Mouse (Mus musculus): ENCODE data around the gene Cks2. TPM values are rescaled to one million over a fixed set of nuclear protein-coding genes. Genes with fewer than 3 reads are reported as not detected.

The Cks2 gene
- polyA plus RNA-seq, 1 experiment, result 36.5 TPM

- Histone ChIP-seq H3K36me3 (ENCODE audit: control insufficient read depth, insufficient read depth, low read length) (0 out of 2 replicates have a peak, but pooled peaks cover 1% of the 10 kb centered on the region), H3K4me1 (ENCODE audit: control insufficient read depth, insufficient read depth, low read length) (no peaks in the 10 kb centered on the region), H3K27me3 (replicated peaks; ENCODE audit: control insufficient read depth, insufficient read depth, low read length) (no peaks in the 10 kb centered on the region), H3K4me3 (ENCODE audit: insufficient read depth, low read depth, low read length) (no peak overlapping the region), H3K27ac (ENCODE audit: insufficient read depth, low read depth, low read length) (no peak overlapping the region)
- TF ChIP-seq CTCF (conservative IDR thresholded peaks at IDR 0.05; ENCODE audit: insufficient read depth, insufficient read length, low read depth, low read length), result no peak
- TF ChIP-seq POLR2A (IDR thresholded peaks at IDR 0.05; ENCODE audit: low read depth, low read length), result no peak
- DNase-seq, result no peak
Observed at GRCm38 (mm10) chr13:51696481-51696880, 51.4 kb downstream of the Cks2 start.

- 0 out of 2 replicates have a peak, but pooled peaks cover 1% of the 10 kb centered on the region for H3K36me3 ChIP-seq (ENCODE audit: control insufficient read depth, insufficient read depth, low read length)
- H3K4me3 ChIP-seq (ENCODE audit: insufficient read depth, low read depth, low read length), result no peak overlapping the region
- TF ChIP-seq CTCF (conservative IDR thresholded peaks at IDR 0.05; ENCODE audit: insufficient read depth, insufficient read length, low read depth, low read length), result no peak
- TF ChIP-seq POLR2A (IDR thresholded peaks at IDR 0.05; ENCODE audit: low read depth, low read length), result no peak
- no peak overlapping the region for H3K27ac ChIP-seq (ENCODE audit: insufficient read depth, low read depth, low read length)
- DNase-seq, result no peak
- 61% methylated on average over 6 of the region's 6 CpGs for WGBS
- H3K4me1 ChIP-seq (ENCODE audit: control insufficient read depth, insufficient read depth, low read length), result no peaks in the 10 kb centered on the region
- no peaks in the 10 kb centered on the region for H3K27me3 ChIP-seq (replicated peaks; ENCODE audit: control insufficient read depth, insufficient read depth, low read length)
Observed at GRCm38 (mm10) chr13:51697455-51697854, 52.4 kb downstream of the Cks2 start.

GRCm38 (mm10) chr13:51697897-51698296, 52.9 kb downstream of the Cks2 start:
- H3K4me3 ChIP-seq (ENCODE audit: insufficient read depth, low read depth, low read length), result no peak overlapping the region
- WGBS, result 67% methylated on average over 4 of the region's 4 CpGs
- no peaks in the 10 kb centered on the region for H3K4me1 ChIP-seq (ENCODE audit: control insufficient read depth, insufficient read depth, low read length)
- no peaks in the 10 kb centered on the region for H3K27me3 ChIP-seq (replicated peaks; ENCODE audit: control insufficient read depth, insufficient read depth, low read length)
- TF ChIP-seq CTCF (conservative IDR thresholded peaks at IDR 0.05; ENCODE audit: insufficient read depth, insufficient read length, low read depth, low read length) (no peak), POLR2A (IDR thresholded peaks at IDR 0.05; ENCODE audit: low read depth, low read length) (no peak)
- no peak for DNase-seq
- 0 out of 2 replicates have a peak, but pooled peaks cover 1% of the 10 kb centered on the region for H3K36me3 ChIP-seq (ENCODE audit: control insufficient read depth, insufficient read depth, low read length)
- H3K27ac ChIP-seq (ENCODE audit: insufficient read depth, low read depth, low read length), result no peak overlapping the region

- TF ChIP-seq CTCF (conservative IDR thresholded peaks at IDR 0.05; ENCODE audit: insufficient read depth, insufficient read length, low read depth, low read length), result no peak
- TF ChIP-seq POLR2A (IDR thresholded peaks at IDR 0.05; ENCODE audit: low read depth, low read length), result no peak
- 95% methylated on average over 3 of the region's 3 CpGs for WGBS
- Histone ChIP-seq H3K4me3 (ENCODE audit: insufficient read depth, low read depth, low read length) (no peak overlapping the region), H3K36me3 (ENCODE audit: control insufficient read depth, insufficient read depth, low read length) (0 out of 2 replicates have a peak, but pooled peaks cover 1% of the 10 kb centered on the region), H3K27me3 (replicated peaks; ENCODE audit: control insufficient read depth, insufficient read depth, low read length) (no peaks in the 10 kb centered on the region), H3K4me1 (ENCODE audit: control insufficient read depth, insufficient read depth, low read length) (no peaks in the 10 kb centered on the region), H3K27ac (ENCODE audit: insufficient read depth, low read depth, low read length) (no peak overlapping the region)
- no peak for DNase-seq
Observed at GRCm38 (mm10) chr13:51698318-51698717, 53.3 kb downstream of the Cks2 start.

Other genes starting within 250 kb of the Cks2 start
- gene S1pr3, start 236.6 kb upstream of the Cks2 start, polyA plus RNA-seq (2012; rRNA removed), result 15.6 and 16.1 TPM in 2 replicates
- 0.77 and 1.1 TPM in 2 replicates for gene Shc3, start 75.8 kb upstream of the Cks2 start, polyA plus RNA-seq (2012; rRNA removed)
- gene Secisbp2, start 6.5 kb downstream of the Cks2 start, polyA plus RNA-seq (2012; rRNA removed), result 23.4 and 26.1 TPM in 2 replicates
- gene Sema4d, start 148.5 kb downstream of the Cks2 start, polyA plus RNA-seq (2012; rRNA removed), result 87.8 and 93.2 TPM in 2 replicates
- 57.2 and 59.8 TPM in 2 replicates for gene Gadd45g, start 201.4 kb downstream of the Cks2 start, polyA plus RNA-seq (2012; rRNA removed)

Data from kidney, adult 2 months (tissue).